In the genomic region with DNA sequence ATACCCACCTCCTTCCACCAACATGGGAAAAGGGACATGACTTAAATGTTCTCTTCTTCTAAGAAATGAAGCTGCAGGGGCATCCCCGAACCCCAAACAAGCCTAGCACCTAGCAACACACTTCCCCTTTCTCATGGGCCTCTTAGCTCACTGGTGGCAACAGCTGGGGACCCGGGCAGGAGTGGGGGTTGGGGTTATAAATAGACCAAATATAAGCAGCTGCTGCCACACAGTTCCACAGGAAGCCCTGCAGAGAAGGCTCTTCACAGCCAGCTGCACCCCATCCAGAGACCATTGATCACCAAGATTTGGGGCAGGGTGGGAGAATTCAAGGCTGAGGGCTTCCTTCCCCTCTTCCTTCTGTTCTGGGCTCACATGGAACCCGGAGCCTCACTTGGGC, we compare ENCODE assay signal across 8 mouse cellular contexts. TPM values are rescaled to one million over a fixed set of nuclear protein-coding genes. Genes with fewer than 3 reads are reported as not detected.
DNase-seq lines count a peak whose midpoint lies in the region; ATAC-seq and TF ChIP-seq lines count a peak whose summit lies in the region.

No protein-coding gene starts in this region.

- no peak for TF ChIP-seq CTCF in midbrain, postnatal 0 days (IDR thresholded peaks at IDR 0.05)

- no peak for DNase-seq in midbrain, postnatal 0 days (ENCODE audit: low spot score)
- no peak for DNase-seq in midbrain, embryonic 11.5 days (ENCODE audit: low spot score, missing footprints)
- DNase-seq in heart, adult 9 months (ENCODE audit: low spot score in 2 of 2): peak; percentile 67 to 84
- no peak for DNase-seq in cerebellum, adult 11-12 months
- DNase-seq in c-Kit-positive CD71-positive TER-119-positive erythroid progenitor cells, embryonic 14.5 days (ENCODE audit: low spot score): no peak
- no peak for DNase-seq in cerebellum, postnatal 36 days

- 0 out of 2 replicates have a peak, but pooled peaks have one; percentile 27 for ATAC-seq in midbrain, postnatal 0 days (ENCODE audit: low FRiP score)
- no peak for ATAC-seq in midbrain, embryonic 11.5 days (ENCODE audit: low FRiP score)
- no peak for ATAC-seq in limb, embryonic 15.5 days (ENCODE audit: insufficient number of reproducible peaks, low FRiP score, low TSS enrichment, low read depth)
- 0 out of 2 replicates have a peak, but pooled peaks have one; percentile 38 for ATAC-seq in neural tube, embryonic 12.5 days (ENCODE audit: low FRiP score, low read depth)

- H3K27ac ChIP-seq in midbrain, postnatal 0 days (ENCODE audit: low read depth, low read length): no peak overlapping the region
- no peak overlapping the region for H3K27ac ChIP-seq in midbrain, embryonic 11.5 days (ENCODE audit: low read depth, low read length)
- H3K27ac ChIP-seq in limb, embryonic 15.5 days: peak overlapping the region; percentile 73
- no peak overlapping the region for H3K27ac ChIP-seq in neural tube, embryonic 12.5 days

- no peak overlapping the region for H3K4me3 ChIP-seq in midbrain, postnatal 0 days (ENCODE audit: low read depth, low read length)
- no peak overlapping the region for H3K4me3 ChIP-seq in midbrain, embryonic 11.5 days (ENCODE audit: low read depth, low read length)
- no peak overlapping the region for H3K4me3 ChIP-seq in limb, embryonic 15.5 days
- no peak overlapping the region for H3K4me3 ChIP-seq in neural tube, embryonic 12.5 days

- no peaks in the 10 kb centered on the region for H3K9me3 ChIP-seq in midbrain, postnatal 0 days (ENCODE audit: low read length)
- H3K9me3 ChIP-seq in midbrain, embryonic 11.5 days (ENCODE audit: control insufficient read depth, low read length): no peaks in the 10 kb centered on the region
- no peaks in the 10 kb centered on the region for H3K9me3 ChIP-seq in limb, embryonic 15.5 days
- no peaks in the 10 kb centered on the region for H3K9me3 ChIP-seq in neural tube, embryonic 12.5 days

- no peak overlapping the region for H3K4me2 ChIP-seq in midbrain, postnatal 0 days (ENCODE audit: low read depth, low read length, poor library complexity, severe bottlenecking)
- H3K4me2 ChIP-seq in midbrain, embryonic 11.5 days: no peak overlapping the region
- H3K4me2 ChIP-seq in limb, embryonic 15.5 days: no peak overlapping the region
- no peak overlapping the region; the same call in 1 of the 2 replicates for H3K4me2 ChIP-seq in neural tube, embryonic 12.5 days (replicated peaks)

- no peak overlapping the region for H3K9ac ChIP-seq in midbrain, postnatal 0 days (replicated peaks; ENCODE audit: low read length, poor library complexity, severe bottlenecking)
- H3K9ac ChIP-seq in midbrain, embryonic 11.5 days (ENCODE audit: low read length): no peak overlapping the region
- H3K9ac ChIP-seq in limb, embryonic 15.5 days: no peak overlapping the region
- no peak overlapping the region for H3K9ac ChIP-seq in neural tube, embryonic 12.5 days

- WGBS in midbrain, postnatal 0 days: 52% methylated on average over 3 of the region's 3 CpGs
- WGBS in midbrain, embryonic 11.5 days: 47% methylated on average over 3 of the region's 3 CpGs
- WGBS in limb, embryonic 15.5 days: 32% methylated on average over 3 of the region's 3 CpGs
- WGBS in neural tube, embryonic 12.5 days: 39% methylated on average over 3 of the region's 3 CpGs

- H3K27me3 ChIP-seq in midbrain, postnatal 0 days (ENCODE audit: insufficient read depth, low read length): no peaks in the 10 kb centered on the region
- peaks cover 8% of the 10 kb centered on the region for H3K27me3 ChIP-seq in midbrain, embryonic 11.5 days (ENCODE audit: control insufficient read depth, insufficient read depth, low read length)
- peaks cover 14% of the 10 kb centered on the region for H3K27me3 ChIP-seq in limb, embryonic 15.5 days
- peaks cover 20% of the 10 kb centered on the region for H3K27me3 ChIP-seq in neural tube, embryonic 12.5 days (replicated peaks)

- no peaks in the 10 kb centered on the region for H3K4me1 ChIP-seq in midbrain, postnatal 0 days (ENCODE audit: insufficient read depth, low read length)
- peaks cover 4% of the 10 kb centered on the region for H3K4me1 ChIP-seq in midbrain, embryonic 11.5 days (ENCODE audit: control insufficient read depth, insufficient read depth, low read length)
- H3K4me1 ChIP-seq in limb, embryonic 15.5 days: peaks cover 15% of the 10 kb centered on the region
- peaks cover 10% of the 10 kb centered on the region for H3K4me1 ChIP-seq in neural tube, embryonic 12.5 days

- no peaks in the 10 kb centered on the region for H3K36me3 ChIP-seq in midbrain, postnatal 0 days (ENCODE audit: insufficient read depth, low read length)
- H3K36me3 ChIP-seq in midbrain, embryonic 11.5 days (ENCODE audit: control insufficient read depth, insufficient read depth, low read length): no peaks in the 10 kb centered on the region
- H3K36me3 ChIP-seq in limb, embryonic 15.5 days: no peaks in the 10 kb centered on the region
- no peaks in the 10 kb centered on the region for H3K36me3 ChIP-seq in neural tube, embryonic 12.5 days

RNA-seq across cellular contexts. Expression of gene Adgre5, which starts 7.6 kb away (rescaled TPM):
- 10.4 and 24.3 TPM in 2 replicates for total RNA-seq in midbrain, postnatal 0 days (2014; rRNA removed)
- 7.7 and 8.3 TPM in 2 replicates for polyA plus RNA-seq in midbrain, postnatal 0 days (2015; fragmentation: Nextera tagmentation; extraction: Ambion mirVana)
- polyA plus RNA-seq in midbrain, embryonic 11.5 days (2014; fragmentation: Nextera tagmentation; extraction: Ambion mirVana): 10.9 and 12.8 TPM in 2 replicates
- polyA plus RNA-seq in limb, embryonic 15.5 days (2015; fragmentation: Nextera tagmentation; extraction: Ambion mirVana): 46.1 and 52.6 TPM in 2 replicates
- polyA plus RNA-seq in neural tube, embryonic 12.5 days (2016; fragmentation: Nextera tagmentation; extraction: Ambion mirVana): 14.2 and 15.7 TPM in 2 replicates

RNA-seq across cellular contexts. Expression of gene Ddx39, which starts 33.7 kb away (rescaled TPM):
- 38.1 and 47.3 TPM in 2 replicates for total RNA-seq in midbrain, postnatal 0 days (2014; rRNA removed)
- polyA plus RNA-seq in midbrain, postnatal 0 days (2015; fragmentation: Nextera tagmentation; extraction: Ambion mirVana): 68.2 and 76.6 TPM in 2 replicates
- 223 and 253 TPM in 2 replicates for polyA plus RNA-seq in midbrain, embryonic 11.5 days (2014; fragmentation: Nextera tagmentation; extraction: Ambion mirVana)
- polyA plus RNA-seq in limb, embryonic 15.5 days (2015; fragmentation: Nextera tagmentation; extraction: Ambion mirVana): 126 and 127 TPM in 2 replicates
- 141 and 142 TPM in 2 replicates for polyA plus RNA-seq in neural tube, embryonic 12.5 days (2016; fragmentation: Nextera tagmentation; extraction: Ambion mirVana)

RNA-seq across cellular contexts. Expression of gene Pkn1, which starts 49.7 kb away (rescaled TPM):
- 63.9 and 71.2 TPM in 2 replicates for total RNA-seq in midbrain, postnatal 0 days (2014; rRNA removed)
- polyA plus RNA-seq in midbrain, postnatal 0 days (2015; fragmentation: Nextera tagmentation; extraction: Ambion mirVana): 21.3 and 21.7 TPM in 2 replicates
- polyA plus RNA-seq in midbrain, embryonic 11.5 days (2014; fragmentation: Nextera tagmentation; extraction: Ambion mirVana): 18.6 and 20.3 TPM in 2 replicates
- 19.6 and 20.0 TPM in 2 replicates for polyA plus RNA-seq in limb, embryonic 15.5 days (2015; fragmentation: Nextera tagmentation; extraction: Ambion mirVana)
- 30.0 and 32.1 TPM in 2 replicates for polyA plus RNA-seq in neural tube, embryonic 12.5 days (2016; fragmentation: Nextera tagmentation; extraction: Ambion mirVana)

Comparison
In these comparisons a context has a peak if more than half of its experiments do, and no peak if none do; other contexts are left out.
1. ATAC-seq: peak in midbrain, postnatal 0 days (single experiment) and neural tube, embryonic 12.5 days (single experiment); none in midbrain, embryonic 11.5 days (single experiment) and limb, embryonic 15.5 days (single experiment).
2. DNase-seq: peak in heart, adult 9 months (2 of 2); none in midbrain, postnatal 0 days (single experiment), midbrain, embryonic 11.5 days (single experiment), cerebellum, adult 11-12 months (single experiment), c-Kit-positive CD71-positive TER-119-positive erythroid progenitor cells, embryonic 14.5 days (single experiment) and cerebellum, postnatal 36 days (0 of 2).